Mouse (Mus musculus) duodenum, adult 2 months (tissue): ENCODE measurements around the gene Slamf7. TPM values are rescaled to one million over a fixed set of nuclear protein-coding genes. Genes with fewer than 3 reads are reported as not detected.

Experiments
- polyA plus RNA-seq: library from polyadenylated mRNA; depleted of rRNA; stranded (reverse); fragments of >200 nt; gene quantifications from 2 replicates; pipeline ENCODE4 v1.2.3, GENCODE M21; 2012; ENCODE audit warnings: low replicate concordance; rRNA removed

Gene Slamf7
- 0.82 and 0.95 TPM in 2 replicates for polyA plus RNA-seq

GRCm38 (mm10) chr1:171652734-171653133 is at the start of gene Slamf7:
TSS of gene Slamf7 (minus strand) at chr1:171653035.

DNA sequence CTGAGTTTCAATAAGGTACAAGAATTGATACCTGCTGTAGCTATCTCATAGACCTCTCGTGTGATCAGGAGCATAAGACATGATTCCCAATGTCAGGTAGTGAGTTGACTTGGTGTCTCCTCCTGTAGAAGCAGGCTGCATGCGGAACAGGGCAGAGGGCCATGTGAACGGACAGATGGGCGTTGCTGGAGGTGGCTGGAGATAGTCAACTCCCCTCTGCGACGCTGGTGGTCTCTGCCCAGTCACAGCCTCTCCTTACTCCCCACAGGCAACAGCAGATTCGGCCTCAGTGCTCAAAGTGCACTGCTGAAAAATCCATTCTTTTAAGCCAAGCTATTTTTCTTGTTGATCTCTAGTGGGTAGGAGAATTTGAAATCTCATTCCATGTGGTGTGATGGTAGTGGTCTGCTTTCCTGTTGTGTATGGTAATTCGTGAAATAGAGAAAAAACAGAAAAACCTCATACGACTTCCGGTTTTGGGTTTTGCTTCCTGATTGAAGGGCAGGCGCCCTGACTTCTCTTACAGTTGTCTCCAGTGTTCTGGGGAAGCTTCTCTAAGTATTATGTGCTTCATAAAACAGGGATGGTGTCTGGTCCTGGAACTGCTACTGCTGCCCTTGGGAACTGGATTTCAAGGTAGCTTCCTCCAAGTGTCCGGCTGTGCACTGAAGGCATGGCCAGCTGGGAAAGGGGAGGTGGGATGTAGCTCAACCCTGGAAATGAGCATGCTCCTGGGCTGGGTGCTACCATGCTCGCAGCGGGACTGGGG is 28.9 kb upstream of the Slamf7 start, which contains the start of gene Cd48:
TSS of gene Cd48 (plus strand) at position 479 of the 769 bp plus-strand sequence.

GRCm38 (mm10) chr1:171607176-171607575 is 45.7 kb downstream of the Slamf7 start, which contains the start of gene Ly9:
TSS of gene Ly9 (minus strand) at chr1:171607410.

Other genes with a start within 250 kb of the Slamf7 start
- 58.8 and 75.3 TPM in 2 replicates for gene Usf1, start 241.7 kb downstream of the Slamf7 start, polyA plus RNA-seq
- gene Tstd1, start 234.2 kb downstream of the Slamf7 start, polyA plus RNA-seq = 97.3 and 129 TPM in 2 replicates
- 49.6 and 100 TPM in 2 replicates for gene F11r, start 215.5 kb downstream of the Slamf7 start, polyA plus RNA-seq
- gene Alyref2, start 149.6 kb downstream of the Slamf7 start, polyA plus RNA-seq = 2.1 and 6.4 TPM in 2 replicates
- gene Itln1, start 117.7 kb downstream of the Slamf7 start, polyA plus RNA-seq = 328 and 1,186 TPM in 2 replicates
- gene Cd244a, start 93.8 kb downstream of the Slamf7 start, polyA plus RNA-seq = 0.41 and 1.0 TPM in 2 replicates
- gene Ly9, start 45.6 kb downstream of the Slamf7 start, polyA plus RNA-seq = 0.28 and 0.41 TPM in 2 replicates
- gene Cd48, start 29.0 kb upstream of the Slamf7 start, polyA plus RNA-seq = 1.5 and 2.3 TPM in 2 replicates
- gene Slamf1, start 114.1 kb upstream of the Slamf7 start, polyA plus RNA-seq = 0.07 TPM in 1 of 2 replicates, not detected in the other
- gene Cd84, start 186.7 kb upstream of the Slamf7 start, polyA plus RNA-seq = 0.52 and 0.55 TPM in 2 replicates
- gene Gm10521, start 242.6 kb upstream of the Slamf7 start, polyA plus RNA-seq = 0.06 and 0.44 TPM in 2 replicates